Mouse (Mus musculus): ENCODE measurements at regions not wholly inside any gene's neighbourhood (a gene's known extent, or its start where the extent isn't known, plus 50 kb on each side); places are given as distances from the start of the nearest gene placed in this dataset.
A peak's percentile ranks its signal among the peaks of the same experiment; 100 is the strongest.

DNA sequence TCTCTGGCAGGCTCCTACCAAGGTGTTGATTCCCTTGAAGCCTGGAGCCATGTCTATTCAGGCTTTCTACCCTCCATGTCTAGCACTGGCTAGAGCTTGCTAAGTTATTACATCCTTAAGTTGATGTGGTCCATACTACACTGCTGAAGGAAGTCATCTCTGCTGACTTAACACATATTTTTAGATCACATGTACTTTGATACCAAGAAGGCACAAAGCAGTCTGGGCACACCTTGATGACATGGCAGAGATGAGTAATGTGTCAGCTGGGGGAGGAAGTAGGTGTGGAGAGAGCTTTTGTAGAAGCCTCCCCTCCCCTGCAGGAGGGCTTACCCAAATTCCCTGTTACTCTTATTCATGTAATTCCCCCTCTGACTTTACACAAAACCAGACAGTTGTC is 187.6 kb upstream of the Prdm1 start:
- DNase-seq (ENCODE audit: low spot score), result no peak
- Histone ChIP-seq H3K36me3 (replicated peaks; ENCODE audit: control insufficient read depth, insufficient read depth, low read depth, low read length) (no peaks in the 10 kb centered on the region), H3K4me3 (ENCODE audit: low read depth, low read length) (no peak overlapping the region), H3K27me3 (ENCODE audit: control insufficient read depth, insufficient read depth, low read length) (no peaks in the 10 kb centered on the region), H3K9ac (replicated peaks; ENCODE audit: low read length) (no peak overlapping the region), H3K9me3 (replicated peaks; ENCODE audit: control insufficient read depth, low read length) (no peaks in the 10 kb centered on the region), H3K4me1 (ENCODE audit: control insufficient read depth, insufficient read depth, low read length) (no peaks in the 10 kb centered on the region), H3K27ac (replicated peaks; ENCODE audit: low read depth, low read length) (no peak overlapping the region), H3K4me2 (ENCODE audit: low read depth, low read length) (no peak overlapping the region)
- ATAC-seq (replicated peaks; ENCODE audit: insufficient number of reproducible peaks, low FRiP score, low TSS enrichment, low read depth), result no peak

DNA sequence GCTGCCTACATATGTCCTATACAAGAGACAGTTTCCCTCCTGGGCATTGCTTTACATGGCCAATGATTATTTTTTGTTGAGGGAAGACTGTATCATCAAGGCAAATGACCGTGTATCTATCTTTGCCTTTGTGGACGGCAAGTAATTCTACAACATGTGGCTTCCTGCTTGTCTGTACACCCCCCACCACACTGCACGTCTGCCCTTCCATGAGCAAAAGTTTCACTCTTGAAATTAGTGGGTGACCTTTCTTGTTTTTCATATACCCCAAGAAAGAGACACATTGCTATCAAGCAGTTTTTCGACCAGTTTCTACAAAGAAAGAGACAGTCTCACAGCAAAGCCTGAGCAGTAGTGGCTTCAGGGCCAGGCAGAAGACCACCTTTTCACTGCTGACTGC is 180.5 kb upstream of the Prdm1 start:
- H3K4me2 ChIP-seq (ENCODE audit: low read depth, low read length), result no peak overlapping the region
- H3K27me3 ChIP-seq (ENCODE audit: control insufficient read depth, insufficient read depth, low read length), result no peaks in the 10 kb centered on the region
- no peaks in the 10 kb centered on the region for H3K4me1 ChIP-seq (ENCODE audit: control insufficient read depth, insufficient read depth, low read length)
- no peaks in the 10 kb centered on the region for H3K36me3 ChIP-seq (replicated peaks; ENCODE audit: control insufficient read depth, insufficient read depth, low read depth, low read length)
- WGBS, result 82% methylated on average over 4 of the region's 4 CpGs
- no peak overlapping the region for H3K27ac ChIP-seq (replicated peaks; ENCODE audit: low read depth, low read length)
- no peak overlapping the region for H3K9ac ChIP-seq (replicated peaks; ENCODE audit: low read length)
- H3K9me3 ChIP-seq (replicated peaks; ENCODE audit: control insufficient read depth, low read length), result no peaks in the 10 kb centered on the region
- H3K4me3 ChIP-seq (ENCODE audit: low read depth, low read length), result no peak overlapping the region
- ATAC-seq (replicated peaks; ENCODE audit: insufficient number of reproducible peaks, low FRiP score, low TSS enrichment, low read depth), result no peak
- no peak for DNase-seq (ENCODE audit: low spot score)

DNA sequence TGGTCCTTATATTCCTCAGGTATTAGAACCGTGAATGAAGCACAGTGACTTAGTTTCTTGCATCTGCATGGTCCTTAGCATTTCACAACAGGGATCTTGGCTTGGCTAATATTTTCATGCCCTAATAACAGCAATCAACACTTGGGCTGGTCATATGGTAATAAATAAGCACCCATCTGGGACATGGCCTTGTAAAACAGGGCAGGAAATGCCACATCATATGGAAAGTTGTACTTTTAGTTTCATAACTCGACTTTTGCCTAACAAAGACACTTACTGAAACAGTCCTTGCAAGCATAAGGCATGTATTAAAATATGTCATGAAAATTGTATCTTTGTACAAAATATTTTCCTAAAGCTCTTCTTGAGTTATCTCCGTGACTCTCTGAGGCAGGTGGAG is 175.8 kb upstream of the Prdm1 start:
- Histone ChIP-seq H3K9ac (replicated peaks; ENCODE audit: low read length) (no peak overlapping the region), H3K27ac (replicated peaks; ENCODE audit: low read depth, low read length) (no peak overlapping the region), H3K4me2 (ENCODE audit: low read depth, low read length) (no peak overlapping the region), H3K9me3 (replicated peaks; ENCODE audit: control insufficient read depth, low read length) (no peaks in the 10 kb centered on the region), H3K4me3 (ENCODE audit: low read depth, low read length) (no peak overlapping the region), H3K4me1 (ENCODE audit: control insufficient read depth, insufficient read depth, low read length) (no peaks in the 10 kb centered on the region), H3K27me3 (ENCODE audit: control insufficient read depth, insufficient read depth, low read length) (no peaks in the 10 kb centered on the region), H3K36me3 (replicated peaks; ENCODE audit: control insufficient read depth, insufficient read depth, low read depth, low read length) (no peaks in the 10 kb centered on the region)
- no peak for DNase-seq (ENCODE audit: low spot score)
- no peak for ATAC-seq (replicated peaks; ENCODE audit: insufficient number of reproducible peaks, low FRiP score, low TSS enrichment, low read depth)
- 83% methylated on average over 3 of the region's 3 CpGs for WGBS

DNA sequence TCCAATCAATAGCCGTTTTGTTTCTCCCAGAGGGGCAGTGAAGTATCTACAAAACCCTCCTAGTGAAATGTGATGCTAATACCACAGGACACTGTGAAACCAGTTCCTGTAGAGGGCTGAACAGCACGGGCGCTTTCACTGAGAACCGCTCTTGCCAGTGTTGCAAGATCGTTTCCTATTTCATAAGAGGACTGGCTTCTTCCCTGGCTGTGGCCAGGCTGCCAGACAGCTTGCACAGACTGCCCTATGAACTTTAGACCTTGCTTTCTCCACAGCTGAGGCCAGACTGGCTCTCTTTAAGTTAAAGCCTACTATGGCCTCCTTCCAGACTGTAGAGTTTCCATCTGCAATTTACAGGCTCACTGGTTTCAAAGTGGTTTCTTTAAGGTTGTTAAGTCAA is 173.8 kb upstream of the Prdm1 start:
- DNase-seq (ENCODE audit: low spot score), result peak; percentile 3
- 53% methylated on average over 5 of the region's 5 CpGs for WGBS

DNA sequence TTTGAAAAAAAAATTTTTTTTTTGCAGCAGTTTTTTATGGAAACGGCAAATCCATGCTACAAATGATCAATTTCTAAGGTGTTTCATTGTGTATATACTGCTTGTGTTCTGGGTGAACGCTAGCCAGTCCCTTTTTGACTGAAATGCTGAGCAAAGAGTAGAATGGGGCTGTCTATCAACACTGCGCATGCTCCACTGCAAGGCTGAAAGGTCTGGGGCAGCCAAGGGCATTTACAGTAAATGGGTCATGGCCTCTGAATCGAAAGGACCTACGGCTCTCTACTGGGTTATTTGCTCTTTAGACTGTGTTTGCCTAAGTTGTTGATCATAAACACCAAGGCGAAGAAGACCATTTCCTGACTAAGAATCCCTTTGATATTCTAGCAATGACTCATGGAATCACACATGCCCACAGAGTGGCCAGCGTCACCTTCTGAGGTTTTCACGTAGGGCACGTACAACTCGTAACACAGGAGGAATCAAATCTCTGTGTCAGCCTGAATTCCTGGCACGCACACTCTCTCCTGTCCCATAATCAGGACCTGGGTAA is 171.8 kb upstream of the Prdm1 start:
- no peak for ATAC-seq (replicated peaks; ENCODE audit: insufficient number of reproducible peaks, low FRiP score, low TSS enrichment, low read depth)
- H3K9me3 ChIP-seq (replicated peaks; ENCODE audit: control insufficient read depth, low read length), result no peaks in the 10 kb centered on the region
- no peak overlapping the region for H3K27ac ChIP-seq (replicated peaks; ENCODE audit: low read depth, low read length)
- H3K27me3 ChIP-seq (ENCODE audit: control insufficient read depth, insufficient read depth, low read length), result no peaks in the 10 kb centered on the region
- no peaks in the 10 kb centered on the region for H3K4me1 ChIP-seq (ENCODE audit: control insufficient read depth, insufficient read depth, low read length)
- H3K36me3 ChIP-seq (replicated peaks; ENCODE audit: control insufficient read depth, insufficient read depth, low read depth, low read length), result no peaks in the 10 kb centered on the region
- DNase-seq (ENCODE audit: low spot score), result no peak
- no peak overlapping the region for H3K9ac ChIP-seq (replicated peaks; ENCODE audit: low read length)
- 83% methylated on average over 11 of the region's 11 CpGs for WGBS
- H3K4me2 ChIP-seq (ENCODE audit: low read depth, low read length), result no peak overlapping the region
- no peak overlapping the region for H3K4me3 ChIP-seq (ENCODE audit: low read depth, low read length)

More for the DNA sequence above, 173.8 kb upstream of the Prdm1 start:
- Histone ChIP-seq H3K36me3 (replicated peaks; ENCODE audit: control insufficient read depth, insufficient read depth, low read depth, low read length) (no peaks in the 10 kb centered on the region), H3K4me1 (ENCODE audit: control insufficient read depth, insufficient read depth, low read length) (no peaks in the 10 kb centered on the region), H3K9ac (replicated peaks; ENCODE audit: low read length) (no peak overlapping the region), H3K4me3 (ENCODE audit: low read depth, low read length) (no peak overlapping the region), H3K9me3 (replicated peaks; ENCODE audit: control insufficient read depth, low read length) (no peaks in the 10 kb centered on the region), H3K4me2 (ENCODE audit: low read depth, low read length) (no peak overlapping the region), H3K27ac (replicated peaks; ENCODE audit: low read depth, low read length) (no peak overlapping the region), H3K27me3 (ENCODE audit: control insufficient read depth, insufficient read depth, low read length) (no peaks in the 10 kb centered on the region)
- no peak for ATAC-seq (replicated peaks; ENCODE audit: insufficient number of reproducible peaks, low FRiP score, low TSS enrichment, low read depth)

DNA sequence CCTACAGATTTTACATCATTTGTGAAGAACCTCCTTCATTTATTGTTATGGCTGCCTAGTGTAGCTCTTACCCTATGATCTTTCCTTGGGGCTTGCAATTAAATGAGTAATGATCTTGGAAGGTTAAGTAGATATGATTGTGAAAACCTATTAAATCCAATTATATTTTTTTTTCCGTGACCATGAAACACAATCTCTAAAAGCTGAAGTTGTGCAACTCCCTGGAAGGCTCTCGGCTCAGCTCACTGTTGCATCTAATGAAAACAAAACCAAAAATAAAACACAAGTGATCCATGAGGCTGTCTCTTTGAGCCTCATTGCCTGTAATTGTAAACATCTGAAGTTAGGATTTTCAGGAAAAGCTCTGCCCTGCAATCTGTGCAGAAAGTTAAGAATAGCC is 169.7 kb upstream of the Prdm1 start:
- no peak overlapping the region for H3K27ac ChIP-seq (replicated peaks; ENCODE audit: low read depth, low read length)
- no peaks in the 10 kb centered on the region for H3K9me3 ChIP-seq (replicated peaks; ENCODE audit: control insufficient read depth, low read length)
- no peak overlapping the region for H3K9ac ChIP-seq (replicated peaks; ENCODE audit: low read length)
- no peaks in the 10 kb centered on the region for H3K36me3 ChIP-seq (replicated peaks; ENCODE audit: control insufficient read depth, insufficient read depth, low read depth, low read length)
- no peak overlapping the region for H3K4me2 ChIP-seq (ENCODE audit: low read depth, low read length)
- no peaks in the 10 kb centered on the region for H3K4me1 ChIP-seq (ENCODE audit: control insufficient read depth, insufficient read depth, low read length)
- ATAC-seq (replicated peaks; ENCODE audit: insufficient number of reproducible peaks, low FRiP score, low TSS enrichment, low read depth) (no peak), DNase-seq (ENCODE audit: low spot score) (peak; percentile 34)
- H3K4me3 ChIP-seq (ENCODE audit: low read depth, low read length), result no peak overlapping the region
- WGBS, result 41% methylated on average over 2 of the region's 2 CpGs
- no peaks in the 10 kb centered on the region for H3K27me3 ChIP-seq (ENCODE audit: control insufficient read depth, insufficient read depth, low read length)

DNA sequence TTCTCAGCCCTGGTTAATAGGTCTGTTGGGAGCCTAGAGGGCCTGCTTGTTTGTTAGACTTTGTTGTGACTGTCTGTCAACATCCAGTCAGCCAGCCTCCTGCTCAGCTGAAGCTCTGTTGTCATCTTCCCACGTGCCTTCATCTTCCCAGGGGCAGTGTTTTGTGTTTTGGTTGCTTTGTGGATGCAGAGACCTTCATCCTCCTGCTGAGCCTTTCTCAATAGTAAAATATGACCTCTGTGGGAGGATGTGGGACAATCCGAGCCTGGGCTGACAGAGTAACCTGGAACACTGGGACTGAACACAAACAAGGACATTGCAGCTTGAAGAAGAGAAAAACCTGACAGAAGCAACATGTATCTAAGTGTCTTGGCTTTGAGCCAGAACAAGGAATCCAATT is 168.7 kb upstream of the Prdm1 start:
- no peak overlapping the region for H3K4me3 ChIP-seq (ENCODE audit: low read depth, low read length)
- WGBS, result 33% methylated on average over 2 of the region's 2 CpGs
- no peaks in the 10 kb centered on the region for H3K9me3 ChIP-seq (replicated peaks; ENCODE audit: control insufficient read depth, low read length)
- H3K9ac ChIP-seq (replicated peaks; ENCODE audit: low read length), result no peak overlapping the region
- H3K36me3 ChIP-seq (replicated peaks; ENCODE audit: control insufficient read depth, insufficient read depth, low read depth, low read length), result no peaks in the 10 kb centered on the region
- ATAC-seq (replicated peaks; ENCODE audit: insufficient number of reproducible peaks, low FRiP score, low TSS enrichment, low read depth) (no peak), DNase-seq (ENCODE audit: low spot score) (no peak)
- H3K27ac ChIP-seq (replicated peaks; ENCODE audit: low read depth, low read length), result no peak overlapping the region
- no peaks in the 10 kb centered on the region for H3K27me3 ChIP-seq (ENCODE audit: control insufficient read depth, insufficient read depth, low read length)
- H3K4me2 ChIP-seq (ENCODE audit: low read depth, low read length), result no peak overlapping the region
- H3K4me1 ChIP-seq (ENCODE audit: control insufficient read depth, insufficient read depth, low read length), result no peaks in the 10 kb centered on the region

DNA sequence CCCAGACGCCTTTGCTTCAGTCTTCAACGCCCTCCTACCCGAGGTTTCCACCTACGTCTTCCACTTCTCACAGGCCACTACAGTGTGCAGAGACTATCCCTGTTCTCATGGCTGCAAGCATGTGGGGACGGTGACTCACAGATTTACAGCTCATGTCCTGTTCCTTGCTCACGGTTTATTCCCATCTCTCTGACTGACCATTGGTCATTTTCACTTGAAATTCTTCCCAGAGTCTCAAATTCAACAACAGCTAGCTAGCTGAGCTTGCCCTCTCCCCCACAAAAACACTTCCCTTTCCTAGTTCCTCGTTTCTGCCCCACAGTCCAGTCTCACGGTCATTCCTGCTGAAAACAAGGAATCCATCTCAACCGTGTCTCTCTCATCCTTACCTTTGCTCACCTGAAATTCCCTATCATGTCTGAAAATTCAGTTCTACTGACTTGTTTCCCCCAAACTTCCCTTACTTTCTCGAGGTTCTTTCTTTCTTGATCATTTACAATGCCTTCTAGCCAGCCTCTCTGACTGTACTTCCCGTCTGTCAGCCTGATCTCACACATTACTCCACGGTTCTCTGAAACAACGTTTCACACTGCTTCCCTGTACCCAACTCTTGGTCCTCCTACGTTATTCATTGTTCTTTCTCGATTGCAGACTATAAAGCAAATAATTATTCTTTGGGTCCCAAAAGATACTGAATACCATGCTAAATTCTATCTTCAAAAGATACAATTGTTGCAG is 163.5 kb upstream of the Prdm1 start:
- no peak overlapping the region for H3K9ac ChIP-seq (replicated peaks; ENCODE audit: low read length)
- H3K27me3 ChIP-seq (ENCODE audit: control insufficient read depth, insufficient read depth, low read length), result no peaks in the 10 kb centered on the region
- no peaks in the 10 kb centered on the region for H3K9me3 ChIP-seq (replicated peaks; ENCODE audit: control insufficient read depth, low read length)
- no peaks in the 10 kb centered on the region for H3K4me1 ChIP-seq (ENCODE audit: control insufficient read depth, insufficient read depth, low read length)
- ATAC-seq (replicated peaks; ENCODE audit: insufficient number of reproducible peaks, low FRiP score, low TSS enrichment, low read depth) (no peak), DNase-seq (ENCODE audit: low spot score) (no peak)
- no peaks in the 10 kb centered on the region for H3K36me3 ChIP-seq (replicated peaks; ENCODE audit: control insufficient read depth, insufficient read depth, low read depth, low read length)
- H3K4me3 ChIP-seq (ENCODE audit: low read depth, low read length), result no peak overlapping the region
- no peak overlapping the region for H3K27ac ChIP-seq (replicated peaks; ENCODE audit: low read depth, low read length)
- no peak overlapping the region for H3K4me2 ChIP-seq (ENCODE audit: low read depth, low read length)
- 82% methylated on average over 15 of the region's 15 CpGs for WGBS
